In the genomic region with DNA sequence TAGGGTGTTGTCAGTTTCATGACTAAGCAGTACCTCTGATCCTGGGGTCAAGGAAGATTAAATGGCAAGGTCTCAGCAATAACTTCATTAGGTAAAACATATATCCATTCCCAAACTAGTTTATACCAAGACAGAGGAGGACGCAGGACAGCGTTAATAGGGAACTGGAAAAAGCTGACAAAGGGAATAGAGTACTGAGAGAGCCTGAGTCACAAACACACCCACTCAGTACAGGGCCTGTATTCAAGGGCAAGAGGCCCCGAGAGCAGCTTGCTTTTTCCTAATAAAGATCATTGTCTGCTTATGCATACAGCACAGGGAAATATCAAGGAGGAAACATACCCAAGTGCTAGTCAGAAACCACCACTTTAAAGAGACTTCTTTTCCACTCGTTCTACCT, we compare ENCODE assay signal across 18 mouse cellular contexts.
DNase-seq lines count a peak whose midpoint lies in the region; ATAC-seq lines count a peak whose summit lies in the region.
"Had no signal": no experiment of that assay in that cellular context is flagged by ENCODE, and none has a peak within 500 bp of the region (broad histone marks: within the 10 kb centered on the region; RNA-seq: fewer than 3 reads in every experiment).

No protein-coding gene starts in this region.

- ATAC-seq in inflammation-experienced regulatory T-cells, adult 6 months, result peak; percentile 7
- ATAC-seq: activated CD4-positive, CD25-positive, alpha-beta regulatory T cell, adult 4 months; forebrain, postnatal 0 days; intestine, postnatal 0 days had no signal

- intact Hi-C loops in left cerebral cortex, postnatal 4 days (cut with DNase I), result no loop called here

- peak; percentile 23 for DNase-seq in adrenal gland, adult 2 months
- DNase-seq in adrenal gland, adult 8-10 months, result no peak
- peak; percentile 20 for DNase-seq in 3T3-L1 (ENCODE audit: low read depth, low spot score)
- peak; percentile 7 for DNase-seq in adipocyte (ENCODE audit: low spot score)
- no peak for DNase-seq in kidney, postnatal 14 days
- DNase-seq in left cerebral cortex, postnatal 4 days, result no peak
- DNase-seq: cerebellum, adult 9-10 months; forebrain, postnatal 0 days; gastrocnemius, postnatal 14 days; heart, adult 2 months; heart, postnatal 4 days; kidney, postnatal 4 days; right cerebral cortex, adult 18-20 months; thymus, adult 18-20 months; thymus, postnatal 36 days had no signal

Comparison
In these comparisons a context has a peak if more than half of its experiments do, and no peak if none do; other contexts are left out.
1. DNase-seq: peak in adrenal gland, adult 2 months (single experiment), 3T3-L1 (single experiment) and adipocyte (single experiment); none in adrenal gland, adult 8-10 months (single experiment), kidney, postnatal 14 days (single experiment) and left cerebral cortex, postnatal 4 days (single experiment).